26 mouse cellular contexts compared by ENCODE assay signal in genomic region chr4:76996172-76996571, GRCm38 (mm10).
"Had no signal": no experiment of that assay in that cellular context is flagged by ENCODE, and none has a peak within 500 bp of the region (broad histone marks: within the 10 kb centered on the region; RNA-seq: fewer than 3 reads in every experiment).

No protein-coding gene starts in this region.

- H3K4me3 ChIP-seq: heart, adult 2 months; heart, embryonic 13.5 days; heart, embryonic 15.5 days; hindbrain, embryonic 13.5 days; hindbrain, embryonic 15.5 days; kidney, embryonic 15.5 days; limb, embryonic 13.5 days; limb, embryonic 15.5 days; liver, embryonic 12.5 days had no signal

- H3K36me3 ChIP-seq: heart, embryonic 13.5 days; heart, embryonic 15.5 days; hindbrain, embryonic 13.5 days; hindbrain, embryonic 15.5 days; kidney, embryonic 15.5 days; limb, embryonic 13.5 days; limb, embryonic 15.5 days; liver, embryonic 12.5 days had no signal

- H3K27ac ChIP-seq: heart, adult 2 months; heart, embryonic 13.5 days; heart, embryonic 15.5 days; hindbrain, embryonic 13.5 days; hindbrain, embryonic 15.5 days; hindbrain, postnatal 0 days; kidney, embryonic 15.5 days; kidney, postnatal 0 days; limb, embryonic 13.5 days; limb, embryonic 15.5 days; liver, embryonic 12.5 days; liver, embryonic 14.5 days had no signal

- H3K4me1 ChIP-seq: heart, embryonic 13.5 days; heart, embryonic 15.5 days; hindbrain, embryonic 13.5 days; hindbrain, embryonic 15.5 days; kidney, embryonic 15.5 days; limb, embryonic 13.5 days; limb, embryonic 15.5 days; liver, embryonic 12.5 days had no signal

- H3K9me3 ChIP-seq: heart, embryonic 13.5 days; heart, embryonic 15.5 days; hindbrain, embryonic 13.5 days; hindbrain, embryonic 15.5 days; kidney, embryonic 15.5 days; limb, embryonic 13.5 days; limb, embryonic 15.5 days; liver, embryonic 12.5 days had no signal

- H3K9ac ChIP-seq: heart, embryonic 13.5 days; heart, embryonic 15.5 days; hindbrain, embryonic 13.5 days; hindbrain, embryonic 15.5 days; kidney, embryonic 15.5 days; limb, embryonic 13.5 days; limb, embryonic 15.5 days; liver, embryonic 12.5 days; liver, embryonic 14.5 days had no signal

- H3K4me2 ChIP-seq: heart, embryonic 11.5 days; heart, embryonic 13.5 days; heart, embryonic 15.5 days; hindbrain, embryonic 13.5 days; hindbrain, embryonic 15.5 days; kidney, embryonic 15.5 days; limb, embryonic 13.5 days; limb, embryonic 15.5 days; liver, embryonic 12.5 days had no signal

- DNase-seq: gastrocnemius, postnatal 10 days; gastrocnemius, postnatal 25 days; heart, adult 2 months; heart, postnatal 14 days; heart, postnatal 36 days; kidney, adult 11 months; kidney, adult 2 months; kidney, adult 9 months; kidney, postnatal 14 days; kidney, postnatal 36 days; layer of hippocampus, adult 9-11 months; layer of hippocampus, postnatal 36 days; left cerebral cortex, postnatal 4 days had no signal

- ATAC-seq: hindbrain, postnatal 0 days; intestine, embryonic 16.5 days; liver, embryonic 12.5 days had no signal

- H3K27me3 ChIP-seq: heart, embryonic 13.5 days; heart, embryonic 15.5 days; hindbrain, embryonic 13.5 days; hindbrain, embryonic 15.5 days; kidney, embryonic 15.5 days; limb, embryonic 13.5 days; limb, embryonic 15.5 days; liver, embryonic 12.5 days had no signal
